Mouse (Mus musculus) neural tube, embryonic 12.5 days (tissue): ENCODE results near the gene Ndufb7. TPM values are rescaled to one million over a fixed set of nuclear protein-coding genes. Genes with fewer than 3 reads are reported as not detected.
"Not testable (repeated sequence)": the region's sequence is repeated elsewhere in the genome, so short reads cannot be mapped to it uniquely, and the experiment has no call there.

Source experiments
- ATAC-seq: fragments of 200-750 bp; cut with Nextera tagmentation; 2 replicates; pipeline ENCODE4 v1.8.0; 2017; ENCODE audit warnings: low read depth, mild to moderate bottlenecking, moderate TSS enrichment, moderate library complexity; ENCODE audit not compliant: low FRiP score
- H3K27ac ChIP-seq: fragments of 300-500 bp; sonication (generic); 2 replicates; pipeline ENCODE4 v1.5.1; 2016
- H3K27me3 ChIP-seq: fragments of 300-500 bp; sonication (generic); replicated peaks from 2 replicates; pipeline ENCODE4 v1.6.1; 2016; ENCODE audit warnings: mild to moderate bottlenecking
- H3K36me3 ChIP-seq: fragments of 300-500 bp; sonication (generic); 2 replicates; pipeline ENCODE4 v1.6.1; 2016; ENCODE audit warnings: mild to moderate bottlenecking
- H3K4me1 ChIP-seq: fragments of 300-500 bp; sonication (generic); 2 replicates; pipeline ENCODE4 v1.6.1; 2016
- H3K4me2 ChIP-seq: fragments of 300-500 bp; sonication (generic); replicated peaks from 2 replicates; pipeline ENCODE4 v1.6.1; 2016; ENCODE audit warnings: mild to moderate bottlenecking
- H3K4me3 ChIP-seq: fragments of 300-500 bp; sonication (generic); 2 replicates; pipeline ENCODE4 v1.5.1; 2016
- H3K9ac ChIP-seq: fragments of 300-500 bp; sonication (generic); 2 replicates; pipeline ENCODE4 v1.6.1; 2016; ENCODE audit warnings: mild to moderate bottlenecking
- H3K9me3 ChIP-seq: fragments of 300-500 bp; sonication (generic); 2 replicates; pipeline ENCODE4 v1.6.1; 2016; ENCODE audit warnings: mild to moderate bottlenecking
- WGBS: fragments of 180-500 bp; shearing (Covaris S2); methylation state at CpG from one replicate; pipeline ENCODE4 v1.1.7; 2016; 5-methylcytosine and 5-hydroxymethylcytosine counted together
- polyA plus RNA-seq: library from polyadenylated mRNA; unstranded; fragments of >200 nt; fragmentation: Nextera tagmentation; extraction: Ambion mirVana; gene quantifications from 2 replicates; pipeline ENCODE4 v1.2.1, GENCODE M21; 2016

The Ndufb7 gene
- polyA plus RNA-seq, 1 experiment from 2014 or later, result 343 TPM

GRCm38 (mm10) chr8:83569165-83569564 is 2.7 kb downstream of the Ndufb7 start:
- 81% methylated on average over 4 of the region's 4 CpGs for WGBS

DNA sequence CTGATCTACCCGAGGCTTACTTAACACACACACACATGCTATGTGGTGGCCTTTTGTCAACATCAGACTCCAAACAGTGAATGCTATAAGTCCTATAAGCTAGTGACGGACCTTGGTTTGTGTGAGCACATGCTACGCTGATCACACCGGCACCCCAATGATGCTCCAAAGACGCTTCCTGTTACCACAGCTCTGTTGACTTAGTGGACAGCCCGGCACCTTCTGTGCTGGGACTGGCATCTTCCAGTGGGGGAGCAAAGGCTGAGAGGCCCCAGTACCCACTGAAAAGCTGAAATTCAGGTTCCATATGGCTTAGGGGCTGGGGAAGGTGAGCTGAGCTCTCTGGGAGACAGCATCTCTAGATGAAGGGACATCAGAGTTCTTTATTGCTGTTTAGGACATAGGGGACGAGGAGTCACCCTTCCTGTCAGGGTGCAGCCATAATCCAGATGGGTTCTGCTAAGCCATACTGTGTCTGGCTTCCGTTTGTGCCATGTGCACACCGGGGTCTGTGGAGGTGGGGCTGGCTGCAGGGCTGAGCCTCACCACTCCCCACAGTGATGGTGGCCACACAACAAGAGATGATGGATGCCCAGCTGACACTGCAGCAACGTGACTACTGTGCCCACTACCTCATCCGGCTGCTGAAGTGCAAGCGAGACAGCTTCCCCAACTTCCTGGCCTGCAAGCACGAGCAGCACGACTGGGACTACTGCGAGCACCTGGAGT is 4.0 kb downstream of the Ndufb7 start:
- H3K4me2 ChIP-seq, result no peak overlapping the region
- peaks cover 52% of the 10 kb centered on the region for H3K36me3 ChIP-seq
- H3K27ac ChIP-seq, result no peak overlapping the region
- no peak for ATAC-seq
- no peaks in the 10 kb centered on the region for H3K9me3 ChIP-seq
- no peaks in the 10 kb centered on the region for H3K27me3 ChIP-seq
- no peak overlapping the region for H3K9ac ChIP-seq
- H3K4me1 ChIP-seq, result peaks cover 21% of the 10 kb centered on the region
- no peak overlapping the region for H3K4me3 ChIP-seq
- 87% methylated on average over 14 of the region's 15 CpGs for WGBS

More at GRCm38 (mm10) chr8:83569165-83569564, 2.7 kb downstream of the Ndufb7 start:
- peaks cover 16% of the 10 kb centered on the region for H3K4me1 ChIP-seq
- no peak overlapping the region for H3K4me3 ChIP-seq
- no peak overlapping the region for H3K9ac ChIP-seq
- peaks cover 47% of the 10 kb centered on the region for H3K36me3 ChIP-seq
- H3K27me3 ChIP-seq, result no peaks in the 10 kb centered on the region
- H3K9me3 ChIP-seq, result no peaks in the 10 kb centered on the region
- no peak overlapping the region for H3K27ac ChIP-seq
- no peak overlapping the region for H3K4me2 ChIP-seq
- ATAC-seq, result no peak

- Histone ChIP-seq H3K36me3 (peaks cover 52% of the 10 kb centered on the region), H3K4me1 (peaks cover 26% of the 10 kb centered on the region)
- WGBS, result 95% methylated on average over 7 of the region's 7 CpGs
- H3K4me2 ChIP-seq, H3K27ac ChIP-seq, H3K9ac ChIP-seq, H3K4me3 ChIP-seq, H3K27me3 ChIP-seq, ATAC-seq, H3K9me3 ChIP-seq: not testable (repeated sequence)
Measured at GRCm38 (mm10) chr8:83571001-83571340, 4.5 kb downstream of the Ndufb7 start.

DNA sequence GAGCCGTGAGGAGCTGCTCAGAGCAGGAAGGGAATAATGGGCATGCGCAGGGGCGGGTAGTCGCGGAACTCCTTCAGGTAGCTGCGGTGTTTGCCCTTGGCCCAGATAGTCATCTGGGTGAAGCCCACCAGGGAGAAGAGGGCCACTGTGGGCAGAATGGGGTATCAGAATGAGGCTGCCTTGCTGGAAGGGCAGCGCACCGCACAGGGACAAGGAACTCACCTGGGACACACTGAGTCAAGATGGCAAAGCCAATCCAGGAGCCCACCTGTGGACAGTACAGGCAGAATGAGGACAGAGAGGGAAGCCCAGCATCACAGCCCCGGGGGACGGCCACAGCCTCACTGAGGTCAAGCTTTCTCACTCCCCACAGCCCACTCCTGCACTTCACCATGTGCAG is 5.3 kb downstream of the Ndufb7 start:
- Histone ChIP-seq H3K27me3 (no peaks in the 10 kb centered on the region), H3K9ac (no peak overlapping the region), H3K27ac (no peak overlapping the region), H3K9me3 (no peaks in the 10 kb centered on the region), H3K36me3 (peaks cover 52% of the 10 kb centered on the region), H3K4me3 (no peak overlapping the region), H3K4me2 (no peak overlapping the region), H3K4me1 (peaks cover 32% of the 10 kb centered on the region)
- 92% methylated on average over 10 of the region's 10 CpGs for WGBS
- ATAC-seq, result no peak

GRCm38 (mm10) chr8:83572246-83572812 is 5.9 kb downstream of the Ndufb7 start:
- Histone ChIP-seq H3K9me3 (no peaks in the 10 kb centered on the region), H3K27ac (no peak overlapping the region), H3K4me1 (peaks cover 35% of the 10 kb centered on the region), H3K36me3 (peaks cover 52% of the 10 kb centered on the region), H3K4me3 (no peak overlapping the region), H3K9ac (no peak overlapping the region), H3K4me2 (no peak overlapping the region), H3K27me3 (no peaks in the 10 kb centered on the region)
- WGBS, result 92% methylated on average over 5 of the region's 5 CpGs
- no peak for ATAC-seq

DNA sequence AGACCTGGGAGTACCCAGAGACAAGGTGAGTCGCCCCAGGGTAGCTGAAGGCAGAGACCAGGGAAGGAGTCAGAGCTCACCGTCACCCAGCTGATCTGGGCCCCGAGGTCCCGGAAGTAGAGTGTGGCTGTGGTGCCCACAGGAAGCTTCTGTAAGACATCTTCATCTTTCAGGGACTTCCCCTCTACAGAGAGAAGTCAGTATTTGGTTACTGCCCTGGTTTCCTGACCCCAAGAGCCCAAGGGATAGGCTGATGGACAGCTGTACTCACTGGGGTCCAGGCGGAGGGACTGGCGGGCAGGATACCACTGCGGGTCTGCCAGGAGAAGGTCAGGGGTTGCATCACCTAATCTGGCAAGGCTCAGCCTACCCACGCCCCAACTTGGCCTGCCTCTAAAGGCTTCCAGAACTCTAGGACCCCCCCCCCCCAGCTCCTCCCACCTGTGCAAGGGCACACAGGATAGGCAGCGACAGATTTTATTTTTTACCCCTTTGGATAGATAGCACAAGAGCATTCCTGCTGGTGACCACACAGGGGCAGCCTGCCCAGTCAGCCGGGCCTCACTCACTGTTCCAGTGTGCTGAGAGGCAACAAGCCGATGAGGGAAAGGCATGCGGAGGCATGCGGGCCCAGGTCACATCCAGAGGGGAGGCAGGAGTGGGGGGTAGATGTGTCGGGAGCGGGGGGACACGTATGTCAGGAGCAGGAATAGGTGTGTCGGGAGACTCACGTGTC is 6.8 kb downstream of the Ndufb7 start:
- no peaks in the 10 kb centered on the region for H3K9me3 ChIP-seq
- 92% methylated on average over 18 of the region's 18 CpGs for WGBS
- H3K9ac ChIP-seq, result no peak overlapping the region
- H3K27me3 ChIP-seq, result no peaks in the 10 kb centered on the region
- H3K4me3 ChIP-seq, result no peak overlapping the region
- H3K4me2 ChIP-seq, result no peak overlapping the region
- ATAC-seq, result no peak
- no peak overlapping the region for H3K27ac ChIP-seq
- H3K36me3 ChIP-seq, result peaks cover 52% of the 10 kb centered on the region
- peaks cover 32% of the 10 kb centered on the region for H3K4me1 ChIP-seq

DNA sequence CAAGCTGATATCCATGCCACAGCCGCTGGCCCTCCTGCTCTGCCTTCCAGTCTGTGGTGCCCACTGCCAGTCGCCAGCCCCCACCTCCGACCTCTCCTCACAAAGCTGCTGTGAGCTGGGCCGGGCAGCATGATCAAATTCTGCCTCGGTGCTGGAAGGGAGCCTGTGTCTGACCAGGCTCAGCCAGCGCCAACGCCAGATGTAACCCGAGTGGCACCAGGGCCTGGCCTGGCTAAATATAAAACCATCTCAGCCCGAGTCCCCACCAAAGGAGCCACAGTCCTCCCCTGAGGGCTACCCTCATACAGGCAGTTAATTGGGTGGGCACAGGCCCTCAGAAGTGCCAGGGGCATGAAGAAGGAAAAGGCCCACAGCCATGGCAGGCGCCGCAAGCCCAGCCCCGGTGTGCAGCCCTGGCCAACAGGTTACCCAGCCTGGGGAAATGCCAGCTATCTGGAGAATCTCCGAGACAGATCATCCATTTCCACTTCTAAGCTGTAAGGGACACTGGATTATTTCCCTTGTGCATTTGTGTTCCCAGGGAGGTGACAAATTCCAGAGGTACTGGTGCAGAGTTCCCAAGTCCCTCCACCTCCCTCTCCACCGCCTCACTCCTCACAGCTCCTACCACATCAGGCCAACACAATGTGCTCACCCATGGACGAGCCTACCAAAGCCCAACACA is 8.3 kb downstream of the Ndufb7 start:
- Histone ChIP-seq H3K4me1 (peaks cover 41% of the 10 kb centered on the region), H3K4me3 (no peak overlapping the region), H3K4me2 (no peak overlapping the region), H3K27ac (no peak overlapping the region), H3K27me3 (no peaks in the 10 kb centered on the region), H3K9me3 (no peaks in the 10 kb centered on the region), H3K36me3 (peaks cover 46% of the 10 kb centered on the region), H3K9ac (no peak overlapping the region)
- no peak for ATAC-seq
- 89% methylated on average over 15 of the region's 15 CpGs for WGBS

DNA sequence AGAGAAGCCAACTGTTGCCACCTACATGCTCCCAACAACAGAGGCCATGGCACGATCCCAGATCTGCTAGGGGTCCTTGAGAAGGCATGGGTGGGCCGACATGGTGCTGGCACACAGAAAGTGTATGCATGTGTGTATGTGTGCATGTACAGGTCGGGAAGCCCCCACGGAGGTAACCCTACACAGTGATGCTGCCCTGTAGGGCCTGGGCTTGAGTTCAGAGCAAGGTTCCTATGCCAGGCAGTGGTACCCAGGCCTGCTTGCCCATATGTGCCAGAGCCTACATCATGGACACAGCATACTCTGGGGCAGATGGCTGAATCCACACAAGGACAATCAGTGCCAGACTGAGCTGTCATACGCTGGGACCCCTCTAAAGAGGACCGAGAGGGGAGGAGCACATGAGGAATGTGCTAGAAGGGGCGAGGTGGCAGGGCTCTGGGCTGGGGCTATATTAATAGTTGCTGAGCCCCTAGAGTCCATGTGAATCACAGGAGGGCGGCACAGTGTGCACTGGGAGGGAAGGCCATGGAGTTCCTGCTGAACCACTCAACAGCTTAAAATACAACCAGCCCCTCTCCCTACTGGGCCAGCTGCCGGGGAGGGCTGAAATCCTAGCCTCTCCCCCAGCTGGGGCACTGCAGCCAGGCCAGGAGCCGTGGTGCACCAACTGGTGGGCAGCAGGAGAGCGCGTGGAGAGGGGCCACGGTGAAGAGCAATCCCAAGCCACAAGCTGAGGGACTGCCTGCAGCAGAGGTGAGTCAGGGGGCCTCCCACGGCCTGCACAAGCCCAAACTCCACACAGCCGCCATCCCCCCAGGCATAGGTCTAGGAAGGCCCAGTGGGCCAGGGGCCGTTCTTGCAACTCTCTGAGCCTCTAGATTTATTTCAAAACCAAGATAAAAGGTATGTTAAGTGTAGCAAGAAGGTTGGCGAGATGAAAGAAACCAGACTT is 9.4 kb downstream of the Ndufb7 start:
- Histone ChIP-seq H3K9ac (no peak overlapping the region), H3K27ac (no peak overlapping the region), H3K36me3 (peaks cover 36% of the 10 kb centered on the region), H3K9me3 (no peaks in the 10 kb centered on the region), H3K4me3 (no peak overlapping the region), H3K27me3 (no peaks in the 10 kb centered on the region), H3K4me1 (peaks cover 45% of the 10 kb centered on the region), H3K4me2 (no peak overlapping the region)
- 80% methylated on average over 17 of the region's 17 CpGs for WGBS
- no peak for ATAC-seq

- no peak for ATAC-seq
- H3K4me2 ChIP-seq, result no peak overlapping the region
- peaks cover 30% of the 10 kb centered on the region for H3K36me3 ChIP-seq
- H3K9ac ChIP-seq, result no peak overlapping the region
- no peak overlapping the region for H3K4me3 ChIP-seq
- WGBS, result 72% methylated on average over 3 of the region's 4 CpGs
- H3K27me3 ChIP-seq, result no peaks in the 10 kb centered on the region
- no peak overlapping the region for H3K27ac ChIP-seq
- peaks cover 49% of the 10 kb centered on the region for H3K4me1 ChIP-seq
- no peaks in the 10 kb centered on the region for H3K9me3 ChIP-seq
Measured at GRCm38 (mm10) chr8:83576516-83576895, 10.0 kb downstream of the Ndufb7 start.

GRCm38 (mm10) chr8:83576921-83577320 is 10.4 kb downstream of the Ndufb7 start:
- Histone ChIP-seq H3K9me3 (no peaks in the 10 kb centered on the region), H3K4me1 (peaks cover 51% of the 10 kb centered on the region), H3K4me2 (no peak overlapping the region), H3K36me3 (peaks cover 26% of the 10 kb centered on the region), H3K9ac (no peak overlapping the region), H3K4me3 (no peak overlapping the region), H3K27me3 (no peaks in the 10 kb centered on the region), H3K27ac (no peak overlapping the region)
- WGBS, result 64% methylated on average over 4 of the region's 4 CpGs
- no peak for ATAC-seq

DNA sequence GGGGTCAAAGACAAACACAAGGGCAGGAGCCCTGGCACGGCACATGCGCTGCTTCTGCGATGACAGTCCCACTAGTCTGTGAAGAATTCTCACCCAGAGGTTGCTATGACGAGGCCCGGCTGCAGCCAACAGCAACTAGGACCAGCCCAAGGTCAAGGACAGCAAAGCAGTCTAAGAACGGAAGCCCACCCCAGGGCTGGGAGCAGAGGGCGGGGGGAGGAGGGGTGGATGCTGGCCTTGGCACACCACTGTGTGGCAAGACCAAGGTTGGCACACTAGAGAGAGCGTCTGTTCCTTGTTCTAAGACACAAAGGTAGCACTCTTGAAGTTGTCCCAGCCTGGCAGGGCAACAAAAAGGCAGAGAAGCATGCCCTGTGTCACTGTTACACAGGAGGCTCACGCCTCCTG is 10.9 kb downstream of the Ndufb7 start:
- Histone ChIP-seq H3K9ac (no peak overlapping the region), H3K27ac (no peak overlapping the region), H3K36me3 (peaks cover 21% of the 10 kb centered on the region), H3K27me3 (no peaks in the 10 kb centered on the region), H3K4me3 (no peak overlapping the region), H3K4me1 (peaks cover 51% of the 10 kb centered on the region), H3K4me2 (no peak overlapping the region), H3K9me3 (no peaks in the 10 kb centered on the region)
- ATAC-seq, result no peak
- WGBS, result 66% methylated on average over 9 of the region's 9 CpGs
